Mouse (Mus musculus): ENCODE data around the gene Gm12169. TPM values are rescaled to one million over a fixed set of nuclear protein-coding genes. Genes with fewer than 3 reads are reported as not detected.
"Not testable (repeated sequence)": the region's sequence is repeated elsewhere in the genome, so short reads cannot be mapped to it uniquely, and the experiment has no call there.

The Gm12169 gene
- total RNA-seq (2021) = not detected
- long read RNA-seq, experiment 1 = 0 reads
- long read RNA-seq, experiment 2 = 0 reads

DNA sequence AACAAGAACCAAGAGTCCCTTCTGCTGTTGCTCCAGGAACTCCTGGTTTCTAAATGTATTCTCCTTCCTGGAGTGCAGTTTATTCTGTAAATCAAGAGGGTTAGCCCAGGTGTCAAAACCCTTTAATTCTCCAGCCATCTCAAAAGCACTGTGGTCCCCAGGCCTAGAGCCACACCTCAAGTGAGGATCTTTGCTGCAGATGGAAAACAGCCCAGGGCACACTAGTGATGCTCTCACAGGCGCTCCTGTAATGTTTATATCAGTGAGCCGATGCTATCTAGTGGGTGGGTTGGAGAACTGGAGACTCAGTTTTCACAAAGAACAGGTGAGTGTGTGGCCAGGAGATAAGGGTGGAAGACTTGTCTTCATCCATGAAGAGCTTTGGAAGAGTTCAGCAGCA, at the start of gene Gm12169:
TSS of gene Gm12169 (plus strand) at position 301 of the 400 bp plus-strand sequence.
- DNase-seq = no peak

DNA sequence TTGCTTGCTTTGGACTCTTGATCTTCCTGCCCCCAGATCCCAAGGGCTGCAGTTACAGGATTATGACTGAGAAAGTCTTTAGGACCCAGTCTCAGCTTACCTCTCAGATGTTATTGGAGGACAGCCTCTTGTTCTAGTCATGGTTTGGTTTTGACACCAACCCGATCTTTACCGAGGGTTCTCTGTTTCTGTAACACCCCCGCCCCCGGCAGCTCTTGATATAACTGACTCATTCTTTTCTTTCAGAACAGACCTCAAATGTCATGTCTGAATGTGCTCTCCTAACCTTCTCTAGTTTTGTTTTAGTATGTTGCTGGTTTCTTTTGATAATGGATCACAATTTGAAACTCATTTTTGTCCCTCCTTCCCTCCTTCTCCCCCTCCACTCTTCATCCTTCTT, 49.8 kb upstream of the Gm12169 start:
- DNase-seq = no peak

DNA sequence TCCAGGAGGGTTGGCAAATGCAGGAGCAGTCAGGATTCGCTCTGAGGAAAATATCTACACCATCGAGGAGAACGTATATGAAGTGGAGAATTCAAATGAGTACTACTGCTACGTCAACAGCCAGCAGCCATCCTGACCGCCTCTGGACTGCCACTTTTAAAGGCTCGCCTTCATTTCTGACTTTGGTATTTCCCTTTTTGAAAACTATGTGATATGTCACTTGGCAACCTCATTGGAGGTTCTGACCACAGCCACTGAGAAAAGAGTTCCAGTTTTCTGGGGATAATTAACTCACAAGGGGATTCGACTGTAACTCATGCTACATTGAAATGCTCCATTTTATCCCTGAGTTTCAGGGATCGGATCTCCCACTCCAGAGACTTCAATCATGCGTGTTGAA, 44.7 kb upstream of the Gm12169 start:
- no peak for DNase-seq

DNA sequence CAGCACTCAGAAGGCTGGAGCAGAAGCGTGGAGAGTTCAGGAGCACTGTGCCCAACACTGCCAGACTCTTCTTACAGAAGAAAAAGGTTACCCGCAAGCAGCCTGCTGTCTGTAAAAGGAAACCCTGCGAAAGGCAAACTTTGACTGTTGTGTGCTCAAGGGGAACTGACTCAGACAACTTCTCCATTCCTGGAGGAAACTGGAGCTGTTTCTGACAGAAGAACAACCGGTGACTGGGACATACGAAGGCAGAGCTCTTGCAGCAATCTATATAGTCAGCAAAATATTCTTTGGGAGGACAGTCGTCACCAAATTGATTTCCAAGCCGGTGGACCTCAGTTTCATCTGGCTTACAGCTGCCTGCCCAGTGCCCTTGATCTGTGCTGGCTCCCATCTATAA, 43.5 kb upstream of the Gm12169 start:
- DNase-seq = no peak

DNA sequence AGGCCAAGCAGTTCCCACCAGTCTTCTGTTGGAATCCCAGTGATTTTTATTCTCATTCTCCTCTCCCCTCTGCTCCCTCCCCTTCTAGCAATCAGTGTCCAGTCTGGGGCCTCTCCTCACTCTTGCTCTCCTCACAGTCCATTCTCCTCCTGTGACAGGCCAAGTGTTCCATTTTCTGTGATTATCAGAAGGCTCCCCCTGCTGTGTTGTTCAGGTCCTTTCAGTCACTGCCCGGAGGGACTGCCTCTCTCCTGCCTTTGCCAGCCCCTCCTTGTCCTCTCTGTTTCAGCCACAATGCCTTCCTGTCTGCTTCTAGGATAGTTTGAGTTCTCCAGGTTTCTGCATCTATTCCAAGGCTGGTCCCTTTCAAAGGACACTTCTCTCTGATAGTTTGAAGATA, 35.8 kb upstream of the Gm12169 start:
- peak; percentile 5 for DNase-seq

DNA sequence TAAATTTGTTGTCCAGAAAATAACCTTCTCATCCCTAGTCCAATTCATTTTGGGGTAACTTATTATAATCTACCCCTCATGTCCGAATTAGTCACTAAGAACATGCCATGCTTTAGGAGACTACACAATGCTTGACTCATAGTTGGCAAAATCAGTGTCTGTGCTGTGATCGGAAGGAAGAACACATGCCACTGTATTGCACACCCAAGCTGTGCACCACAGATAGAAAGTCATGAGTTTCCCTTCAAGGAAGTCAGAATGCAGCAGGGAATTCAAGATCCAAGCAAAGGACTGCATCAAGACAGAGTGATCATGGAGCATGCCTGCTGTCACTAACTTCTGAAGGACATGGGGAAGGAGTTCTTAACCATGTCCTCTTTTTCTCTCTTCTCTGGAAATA, 35.4 kb upstream of the Gm12169 start:
- DNase-seq = no peak

DNA sequence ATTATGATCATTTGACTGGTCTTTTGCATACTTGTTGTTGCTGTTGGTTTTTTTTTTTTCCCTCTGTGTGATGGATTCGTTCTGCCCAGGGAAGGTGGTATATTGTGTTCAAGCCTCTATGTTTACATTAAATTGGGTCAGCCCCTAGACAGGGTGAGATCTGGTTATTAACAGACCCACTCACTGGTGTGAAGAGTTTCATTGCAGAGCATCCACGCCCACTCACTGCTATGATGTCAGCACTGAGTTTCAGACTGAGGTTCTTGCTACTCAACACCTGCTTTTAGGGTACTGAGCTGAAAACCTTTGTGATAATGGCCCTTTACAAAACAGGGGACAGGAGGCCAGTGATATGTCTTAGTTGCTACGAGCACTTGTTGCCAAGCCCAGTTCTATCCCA, 16.9 kb upstream of the Gm12169 start:
- DNase-seq = no peak

DNA sequence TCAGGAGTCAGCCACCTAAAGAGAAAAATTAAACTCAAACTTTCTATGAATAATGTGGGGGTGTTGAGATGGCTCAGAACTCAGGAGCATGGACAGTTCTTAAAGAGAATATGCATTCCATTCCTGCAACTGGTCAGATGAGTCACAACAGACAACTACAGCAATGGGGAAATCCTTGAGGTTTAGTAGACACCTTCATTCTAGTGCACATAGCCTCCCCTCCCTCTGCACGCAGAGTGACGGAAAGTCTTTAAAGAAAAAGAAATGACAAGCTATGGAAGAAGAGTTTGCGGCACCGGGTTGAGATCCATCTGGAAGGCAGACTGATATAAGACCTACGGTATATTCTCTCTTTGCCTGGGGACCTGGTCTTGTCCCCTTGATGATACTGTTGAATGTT, 14.1 kb upstream of the Gm12169 start:
- no peak for DNase-seq

DNA sequence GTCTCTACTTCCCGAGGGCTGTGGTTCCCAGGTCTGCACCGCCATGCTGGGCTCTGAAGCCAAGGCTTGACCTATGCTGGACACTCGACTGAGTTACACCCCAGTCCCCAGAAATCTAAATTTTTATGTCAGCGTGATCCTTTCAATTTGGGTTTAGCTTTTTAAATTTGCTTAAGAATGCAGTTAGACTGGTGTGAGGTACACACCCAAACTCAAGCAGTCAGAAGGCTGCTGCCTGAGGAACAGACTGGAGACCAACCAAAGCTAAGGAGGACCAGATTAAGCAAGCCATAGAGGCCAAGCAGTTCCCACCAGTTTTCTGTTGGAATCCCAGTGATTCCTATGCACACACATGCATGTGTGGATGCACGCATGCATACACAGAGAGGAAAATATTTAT, 2.7 kb upstream of the Gm12169 start:
- not testable (repeated sequence) for DNase-seq

DNA sequence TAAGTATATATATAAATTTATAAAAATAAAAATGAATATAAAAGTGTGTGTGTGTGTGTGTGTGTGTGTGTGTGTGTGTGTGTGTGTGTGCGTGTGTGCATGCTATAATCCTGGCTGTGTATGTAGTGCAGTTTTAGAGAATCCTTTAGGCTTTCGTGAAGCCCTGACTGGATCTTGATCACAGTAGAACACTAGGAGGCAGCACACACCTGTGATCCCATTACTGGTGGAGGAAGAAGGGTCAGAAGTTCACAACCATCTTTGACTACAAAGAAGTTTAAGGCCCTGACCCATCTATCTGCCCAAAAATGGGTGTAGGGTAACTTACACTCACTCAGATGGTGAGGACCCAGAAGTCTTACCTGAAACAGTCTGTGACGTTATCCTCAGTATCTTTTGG, 1.3 kb upstream of the Gm12169 start:
- DNase-seq = peak; percentile 18

DNA sequence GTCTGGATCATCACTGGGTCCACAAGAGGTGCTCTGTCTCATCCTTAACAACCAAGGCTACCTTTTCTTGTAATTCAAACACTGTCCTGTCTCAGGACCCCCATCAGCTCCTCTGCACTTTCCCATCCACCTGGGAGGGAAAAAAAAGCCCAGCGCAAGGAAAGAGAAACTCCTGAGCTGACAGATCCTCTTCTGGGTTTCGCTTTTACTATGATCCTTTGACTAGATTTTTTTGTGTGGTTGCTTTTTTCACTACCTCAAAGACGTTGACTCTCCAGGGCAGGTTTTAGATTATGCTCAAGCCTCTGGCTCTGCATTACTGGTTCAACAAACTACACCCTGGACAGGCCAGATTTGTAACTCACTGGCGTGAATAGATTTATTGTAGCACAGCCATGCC, 6.1 kb downstream of the Gm12169 start:
- DNase-seq = no peak

DNA sequence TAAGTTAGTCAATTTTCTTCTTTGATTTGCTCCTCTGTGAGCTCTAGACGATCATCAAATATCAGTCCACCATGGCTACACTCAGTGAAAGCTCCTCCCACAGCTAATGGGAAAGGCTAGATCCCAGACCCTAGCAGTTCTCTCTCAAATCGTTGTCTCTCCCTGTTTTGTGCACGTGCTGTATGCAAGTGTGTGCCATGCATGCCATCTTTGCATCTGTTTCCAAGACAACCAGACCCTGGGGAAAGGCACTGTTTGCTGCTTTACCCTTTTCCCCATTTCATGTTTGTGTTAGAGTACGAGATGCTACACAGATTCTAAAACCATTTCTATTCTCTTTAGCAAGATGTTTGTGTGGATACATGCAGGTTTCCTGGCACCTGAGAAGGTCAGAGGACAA, 13.0 kb downstream of the Gm12169 start:
- DNase-seq = no peak

DNA sequence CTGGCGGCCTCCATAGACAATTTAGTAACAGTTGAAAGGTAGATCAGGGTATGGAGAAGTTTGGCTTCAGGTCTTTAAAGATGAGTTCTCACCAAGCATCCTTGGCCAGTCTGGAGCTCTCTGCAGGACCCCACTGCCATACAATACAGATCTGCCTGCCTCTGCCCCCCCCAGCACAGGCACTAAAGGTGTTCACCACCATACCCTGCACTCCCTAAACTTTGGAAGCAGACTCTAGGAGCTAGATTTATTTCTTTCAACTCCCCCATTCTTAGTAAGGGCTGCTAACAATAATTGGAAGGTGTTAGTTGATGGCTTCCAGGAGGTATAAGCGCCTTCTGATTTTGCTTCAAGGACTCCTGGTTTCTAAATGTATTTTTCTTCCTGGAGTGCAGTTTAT, 19.5 kb downstream of the Gm12169 start:
- DNase-seq = no peak

DNA sequence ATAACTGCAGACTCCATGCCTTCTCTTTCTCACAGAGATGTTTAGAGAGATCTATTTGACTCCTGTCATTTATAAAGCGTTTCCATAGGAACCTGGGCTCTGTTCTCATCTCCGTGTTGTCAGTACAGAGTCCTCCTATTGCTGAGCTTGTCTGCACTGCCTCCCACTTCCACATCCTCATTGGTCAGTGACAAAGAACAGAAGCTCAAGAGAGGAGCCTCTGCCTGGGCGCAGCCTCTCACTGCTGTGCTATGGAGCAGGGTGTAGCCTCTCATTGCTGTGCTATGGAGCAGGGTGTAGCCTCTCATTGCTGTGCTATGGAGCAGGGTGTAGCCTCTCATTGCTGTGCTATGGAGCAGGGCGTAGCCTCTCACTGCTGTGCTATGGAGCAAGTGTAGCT, 25.7 kb downstream of the Gm12169 start:
- no peak for DNase-seq

DNA sequence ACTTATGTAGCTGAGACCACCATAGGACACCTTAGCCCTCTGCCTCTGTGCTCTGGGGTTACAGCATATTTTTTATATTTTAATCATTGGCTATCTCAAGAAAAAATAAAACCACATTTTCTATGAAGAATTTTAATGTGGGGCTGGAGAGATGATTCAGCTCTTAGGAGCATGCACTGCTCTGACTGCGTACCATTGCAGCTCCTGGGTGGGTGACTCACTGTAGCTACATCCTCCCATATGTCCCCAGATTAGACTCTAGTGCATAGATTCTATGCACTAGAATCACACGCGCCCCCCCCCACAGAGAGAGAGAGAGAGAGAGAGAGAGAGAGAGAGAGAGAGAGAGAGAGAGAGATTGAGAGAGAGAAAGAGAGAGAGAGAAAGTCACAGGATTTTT, 28.7 kb downstream of the Gm12169 start:
- DNase-seq = no peak

DNA sequence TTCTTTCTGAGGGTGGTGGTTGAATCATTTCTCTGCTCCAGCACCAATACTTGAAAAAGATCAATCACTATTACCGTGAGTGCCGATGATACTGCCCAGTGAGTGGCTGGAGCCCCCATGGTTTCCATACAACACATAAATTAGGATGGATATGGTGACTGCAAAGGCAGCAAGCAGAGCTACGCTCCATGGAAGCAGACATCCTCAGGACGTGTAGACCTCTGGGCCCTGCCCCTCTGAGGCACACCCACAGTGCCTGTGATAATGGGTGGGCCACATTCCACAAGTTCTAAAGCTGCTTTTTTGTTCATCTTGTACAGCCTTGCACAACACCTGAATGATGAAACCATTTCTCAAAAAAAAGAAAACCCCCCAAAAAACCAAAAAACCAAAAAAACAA, 37.1 kb downstream of the Gm12169 start:
- DNase-seq = no peak

DNA sequence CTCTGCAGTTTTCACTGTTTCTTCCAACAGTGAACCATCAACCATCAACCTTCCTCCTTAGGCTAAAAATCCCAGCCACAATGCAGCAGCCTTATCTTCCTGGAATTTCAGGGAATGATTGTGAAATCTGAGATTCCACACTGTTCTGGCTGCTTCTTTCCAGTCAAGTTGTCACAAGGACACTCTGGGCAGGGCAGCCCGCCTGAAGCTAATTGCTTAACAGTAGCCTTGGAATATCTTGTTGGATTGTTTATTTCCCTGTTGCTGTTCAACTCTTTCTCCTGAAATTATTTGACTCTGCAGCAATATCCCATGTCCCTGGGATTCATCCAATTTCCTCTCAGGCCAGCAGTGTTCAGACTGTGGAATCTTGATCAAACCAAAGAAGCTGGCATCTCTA, 40.7 kb downstream of the Gm12169 start:
- DNase-seq = peak; percentile 39

DNA sequence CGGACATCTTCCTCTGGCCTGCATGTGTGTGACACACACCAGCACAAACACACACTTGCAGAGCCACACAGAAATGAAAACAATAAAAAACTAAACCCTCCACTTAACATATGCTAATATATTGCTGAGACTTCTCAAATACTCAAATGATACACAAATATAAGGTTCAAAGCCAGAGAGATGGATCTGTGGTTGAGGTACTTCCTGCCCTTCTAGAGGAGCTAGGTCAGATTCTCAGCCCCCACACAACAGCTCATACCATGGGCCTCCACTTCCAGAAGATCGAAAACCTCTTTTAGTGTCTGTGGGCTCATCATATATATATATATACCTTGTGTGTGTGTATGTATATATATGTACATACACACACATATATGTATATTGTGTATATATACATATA, 42.0 kb downstream of the Gm12169 start:
- DNase-seq = no peak

DNA sequence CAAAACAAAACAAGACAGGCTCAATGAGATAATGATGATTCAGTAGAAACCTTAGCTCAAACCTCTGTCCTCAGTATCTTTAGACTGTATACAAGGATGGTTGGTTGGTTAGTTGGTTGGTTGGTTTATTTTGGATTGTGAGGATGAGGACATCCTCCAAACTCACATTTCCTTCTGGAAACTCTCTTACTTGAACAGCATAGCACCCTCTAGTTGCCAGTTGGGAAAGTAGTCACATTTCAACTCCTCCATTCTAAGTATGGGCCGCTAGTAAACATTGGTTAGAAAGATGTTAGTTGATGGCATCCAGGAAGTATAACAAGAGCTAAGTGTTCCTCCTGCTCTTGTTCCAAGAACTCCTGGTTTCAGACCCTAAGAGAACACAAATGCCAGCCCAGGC, 45.1 kb downstream of the Gm12169 start:
- no peak for DNase-seq

DNA sequence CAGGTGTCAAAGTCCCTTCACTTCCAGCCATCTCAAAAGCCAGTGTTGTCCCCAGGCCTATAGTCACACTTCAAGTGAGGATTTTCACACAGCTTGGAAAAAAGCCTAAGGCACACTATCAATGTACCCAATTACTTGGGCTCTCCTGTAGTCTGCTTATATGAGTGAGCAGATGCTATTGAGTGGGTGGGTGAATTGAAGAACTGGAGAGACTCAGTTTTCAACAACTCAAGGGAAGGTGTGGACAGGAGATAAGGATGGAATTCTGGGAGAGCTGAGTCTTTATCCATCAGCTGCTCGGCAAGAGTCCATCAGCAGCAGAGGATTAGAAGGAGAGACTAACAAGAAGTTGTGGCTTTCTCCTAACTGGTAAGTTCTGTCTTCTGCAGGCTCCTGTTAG, 47.3 kb downstream of the Gm12169 start, which contains the start of gene BC053393:
TSS of gene BC053393 (plus strand) at position 210 of the 400 bp plus-strand sequence.
- no peak for DNase-seq

DNA sequence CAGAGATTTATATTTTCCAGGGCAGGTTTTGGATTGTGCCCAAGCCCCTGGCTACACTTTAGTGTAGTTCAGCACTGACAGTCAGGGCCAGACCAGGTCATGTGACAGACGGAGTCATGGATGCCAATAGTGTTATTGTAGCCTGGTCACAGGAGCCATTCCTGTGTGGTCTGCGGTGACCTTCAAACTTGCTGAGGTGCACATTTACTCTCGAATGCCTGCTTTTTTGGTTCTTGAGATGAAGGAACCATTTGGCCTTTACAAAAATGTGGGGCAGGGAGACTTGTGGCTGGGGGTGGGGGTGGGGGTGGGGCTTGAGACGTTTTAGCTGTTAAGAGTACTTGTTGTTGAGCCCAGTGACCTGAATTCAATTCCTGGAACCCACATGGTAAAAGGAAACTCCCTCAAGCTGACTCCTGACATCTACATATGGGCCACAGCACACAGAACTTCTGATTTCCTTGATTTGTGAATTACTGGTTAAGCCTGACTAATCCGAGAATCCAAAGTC, 54.8 kb downstream of the Gm12169 start:
- DNase-seq = peak; percentile 79

DNA sequence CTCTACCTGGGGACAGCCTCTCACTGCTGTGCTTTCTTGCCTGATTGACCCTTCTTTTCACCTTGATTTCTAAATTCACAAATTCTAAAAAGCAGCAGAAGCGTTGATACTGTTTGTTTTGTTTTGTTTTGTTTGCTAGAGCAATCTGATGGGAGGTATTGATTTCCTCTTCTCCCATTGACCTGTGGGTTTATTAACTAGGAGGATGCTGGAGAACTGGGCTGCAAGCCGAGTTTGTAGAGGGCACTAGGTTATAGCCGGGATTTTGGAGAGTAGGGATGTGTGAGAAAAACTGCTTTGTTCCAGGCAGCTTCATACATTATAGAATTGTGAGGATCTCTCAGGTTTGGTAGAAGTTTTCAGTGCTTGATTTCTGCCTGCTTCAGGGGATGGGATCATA, 56.4 kb downstream of the Gm12169 start:
- no peak for DNase-seq

DNA sequence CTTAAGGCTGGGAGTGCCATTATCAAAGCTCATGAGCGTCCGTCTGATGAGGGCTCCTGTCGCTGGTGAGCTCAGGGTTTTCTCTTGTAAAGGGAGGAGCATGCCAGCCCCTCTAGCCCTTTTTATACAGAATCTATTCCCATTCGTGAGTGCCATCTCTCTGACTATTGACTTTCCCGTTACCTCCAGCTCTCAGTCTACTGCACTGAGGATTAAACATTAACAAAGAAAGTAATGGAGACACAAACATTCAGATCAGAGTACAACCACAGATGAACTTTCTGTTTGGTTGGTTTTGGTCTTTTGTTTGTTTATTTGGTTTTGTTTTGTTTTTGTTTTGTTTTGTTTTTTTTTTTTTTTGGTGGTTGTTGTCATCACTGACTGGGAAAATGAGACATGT, 58.7 kb downstream of the Gm12169 start:
- DNase-seq = no peak
